Mouse (Mus musculus) layer of hippocampus, postnatal 10 days (tissue): Measurements from ENCODE around the gene Itpa. TPM values are rescaled to one million over a fixed set of nuclear protein-coding genes. Genes with fewer than 3 reads are reported as not detected.

ENCODE experiments used
- DNase-seq, 2 experiments: peaks; one replicate each; pipeline ENCODE4 v3.0.0; 2021; ENCODE audit warnings: low spot score in 2 of 2
- total RNA-seq, 2 experiments: library from RNA; stranded (reverse); gene quantifications; 2 replicates each; pipeline ENCODE4 v1.2.3; 2021

Itpa gene
- total RNA-seq, 2 experiments from 2014 or later = 39.5 to 43.4 TPM

GRCm38 (mm10) chr2:130724369-130724768, 57.0 kb downstream of the Itpa start:
- no peak for DNase-seq

DNA sequence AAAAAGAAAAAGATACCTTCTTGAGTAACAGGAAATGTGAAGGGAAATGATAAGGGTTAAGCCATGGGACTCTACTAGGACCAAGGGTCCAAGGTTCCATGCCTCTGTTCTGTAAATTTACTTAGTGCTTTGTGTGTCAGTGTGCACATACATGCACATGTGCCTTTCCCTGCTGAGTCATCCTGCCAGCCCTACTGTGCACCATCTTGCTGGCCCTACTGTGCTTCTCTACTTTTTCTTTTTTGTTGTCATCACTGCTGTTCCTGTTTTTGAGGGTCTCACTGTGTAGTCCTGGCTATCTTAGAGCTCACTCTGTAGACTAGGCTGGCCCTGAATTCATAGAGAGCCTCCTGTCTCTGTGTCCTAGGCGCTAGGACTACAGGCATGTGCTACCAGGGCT, 60.3 kb downstream of the Itpa start:
- no peak for DNase-seq

- DNase-seq = no peak
These were observed 61.6 kb downstream of the Itpa start for GRCm38 (mm10) chr2:130728906-130729585.

DNA sequence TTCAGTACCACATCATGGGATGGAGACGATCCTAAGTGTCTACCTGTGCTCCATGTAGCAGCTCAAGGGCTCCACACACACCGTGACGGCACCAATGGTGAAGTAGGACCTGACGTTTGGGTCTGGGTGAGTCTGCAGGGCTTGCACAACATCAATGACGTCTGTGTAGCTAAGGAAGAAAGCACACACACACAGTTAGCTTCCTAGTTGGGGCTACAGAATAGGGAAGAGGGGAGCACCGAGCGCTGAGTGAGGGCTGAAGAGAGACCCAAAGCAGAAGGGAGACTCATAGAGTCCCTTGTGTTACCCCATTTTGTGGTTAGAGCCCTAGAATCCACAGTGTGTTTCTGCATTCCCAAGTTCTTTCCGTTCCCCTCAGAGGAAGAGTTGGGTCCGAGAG, 63.3 kb downstream of the Itpa start:
- no peak for DNase-seq

Other genes starting within 250 kb of the Itpa start
- gene Vps16, start 243.3 kb upstream of the Itpa start, total RNA-seq = 10 to 100 TPM; 87.1 to 98.7 TPM
- 10 to 100 TPM; 19.1 to 23.3 TPM for gene Pced1a, start 242.9 kb upstream of the Itpa start, total RNA-seq
- gene Ptpra, start 217.3 kb upstream of the Itpa start, total RNA-seq = 100 to 1,000 TPM; 283 to 297 TPM
- 10 to 100 TPM; 73.6 to 81.5 TPM for gene Mrps26, start 103.9 kb upstream of the Itpa start, total RNA-seq
- gene Oxt, start 91.4 kb upstream of the Itpa start, total RNA-seq = not detected
- not detected for gene Avp, start 85.1 kb upstream of the Itpa start, total RNA-seq
- 1 to 10 TPM; 8.1 to 8.7 TPM for gene Fastkd5, start 37.6 kb upstream of the Itpa start, total RNA-seq
- gene Ubox5, start 37.6 kb upstream of the Itpa start, total RNA-seq = 1 to 10 TPM; 7.4 to 8.2 TPM
- gene Lzts3, start 24.8 kb upstream of the Itpa start, total RNA-seq = 10 to 100 TPM; 43.9 to 50.5 TPM
- 10 to 100 TPM; 57.9 to 71.9 TPM for gene Ddrgk1, start 3.0 kb upstream of the Itpa start, total RNA-seq
- under 1 TPM; 0.21 to 0.38 TPM for gene Slc4a11, start 29.9 kb downstream of the Itpa start, total RNA-seq
- 10 to 100 TPM; 79.8 to 94.0 TPM for gene 4930402H24Rik, start 238.8 kb downstream of the Itpa start, total RNA-seq
- gene Atrn, start 238.9 kb downstream of the Itpa start, total RNA-seq = 100 to 1,000 TPM; 103 TPM